Mouse (Mus musculus): ENCODE measurements at regions not wholly inside any gene's neighbourhood (a gene's known extent, or its start where the extent isn't known, plus 50 kb on each side); places are given as distances from the start of the nearest gene placed in this dataset.

- TF ChIP-seq CTCF (IDR thresholded peaks at IDR 0.05; ENCODE audit: low read depth, low read length) = no peak
- TF ChIP-seq POLR2A (IDR thresholded peaks at IDR 0.05; ENCODE audit: extremely low read depth, insufficient read depth, low read length) = no peak
Measured at GRCm38 (mm10) chr1:18412746-18413145, 147.8 kb upstream of the Defb41 start.

All from liver, adult 2 months (tissue).